Mouse (Mus musculus): ENCODE data around the gene 4933417A18Rik. TPM values are rescaled to one million over a fixed set of nuclear protein-coding genes. Genes with fewer than 3 reads are reported as not detected.
A peak's percentile ranks its signal among the peaks of the same experiment; 100 is the strongest.
"Not testable (repeated sequence)": the region's sequence is repeated elsewhere in the genome, so short reads cannot be mapped to it uniquely, and the experiment has no call there.

Gene 4933417A18Rik
- polyA plus RNA-seq, 1 experiment from 2014 or later, result not detected

DNA sequence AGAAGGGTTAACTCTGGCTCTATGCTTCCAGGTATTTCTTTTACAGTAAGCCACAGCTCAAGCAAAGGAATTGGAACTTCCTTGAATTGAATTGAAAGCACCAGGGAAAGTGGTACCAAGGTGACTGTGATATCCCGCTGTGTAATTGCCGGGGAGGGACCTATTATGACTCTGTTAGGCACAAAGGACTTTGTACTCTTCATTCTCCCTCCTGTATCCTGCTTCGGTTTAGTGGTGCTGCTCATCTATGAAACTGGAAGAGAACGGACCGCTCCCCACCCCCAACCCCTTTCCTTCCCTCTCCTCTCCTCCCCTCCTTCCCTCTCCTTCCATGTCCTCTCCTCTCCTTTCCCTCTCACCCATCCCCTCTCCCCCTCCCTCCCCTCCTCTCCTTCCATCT lies 40.7 kb downstream of the 4933417A18Rik start:
- H3K4me1 ChIP-seq (replicated peaks; ENCODE audit: control insufficient read depth, insufficient read depth, low read length), result no peaks in the 10 kb centered on the region
- no peaks in the 10 kb centered on the region for H3K9me3 ChIP-seq (ENCODE audit: control insufficient read depth, low read length)
- DNase-seq (ENCODE audit: low spot score) (no peak), ATAC-seq (ENCODE audit: low FRiP score) (no peak)
- under 1% methylated on average over 5 of the region's 5 CpGs for WGBS
- peak overlapping the region; percentile 54 for H3K4me2 ChIP-seq (replicated peaks; ENCODE audit: low read depth, low read length)
- peaks cover 2% of the 10 kb centered on the region for H3K27me3 ChIP-seq (ENCODE audit: control insufficient read depth, insufficient read depth, low read length)
- no peak overlapping the region for H3K9ac ChIP-seq (ENCODE audit: low read depth, low read length)
- no peak overlapping the region for H3K27ac ChIP-seq (ENCODE audit: low read depth, low read length)
- H3K4me3 ChIP-seq (ENCODE audit: low read depth, low read length), result no peak overlapping the region
- H3K36me3 ChIP-seq (ENCODE audit: control insufficient read depth, insufficient read depth, low read length), result no peaks in the 10 kb centered on the region

DNA sequence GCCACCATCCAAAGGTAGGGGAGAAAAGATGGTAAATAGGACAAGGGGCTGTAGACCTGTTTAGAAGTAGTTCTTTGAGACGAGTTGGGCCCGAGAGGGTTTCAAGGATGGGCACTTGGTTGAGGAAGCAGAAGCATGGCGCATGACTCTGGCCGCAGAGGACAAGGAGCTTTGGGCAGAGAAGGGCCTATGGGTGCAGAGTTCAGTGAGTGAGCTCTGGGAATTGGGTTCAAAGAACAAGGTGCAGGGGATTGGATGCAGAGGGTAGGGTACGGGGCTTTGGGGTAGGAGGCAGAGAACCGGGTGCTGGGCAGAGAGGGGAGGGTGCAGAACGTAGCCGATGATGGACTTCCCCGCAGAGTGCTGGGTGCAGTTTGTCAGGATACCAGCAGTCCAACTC lies 41.4 kb downstream of the 4933417A18Rik start:
- DNase-seq (ENCODE audit: low spot score); H3K4me1 ChIP-seq (replicated peaks; ENCODE audit: control insufficient read depth, insufficient read depth, low read length); H3K9ac ChIP-seq (ENCODE audit: low read depth, low read length); H3K4me3 ChIP-seq (ENCODE audit: low read depth, low read length); ATAC-seq (ENCODE audit: low FRiP score); H3K36me3 ChIP-seq (ENCODE audit: control insufficient read depth, insufficient read depth, low read length); H3K9me3 ChIP-seq (ENCODE audit: control insufficient read depth, low read length); H3K27ac ChIP-seq (ENCODE audit: low read depth, low read length); H3K4me2 ChIP-seq (replicated peaks; ENCODE audit: low read depth, low read length); H3K27me3 ChIP-seq (ENCODE audit: control insufficient read depth, insufficient read depth, low read length): not testable (repeated sequence)
- 61% methylated on average over 9 of the region's 9 CpGs for WGBS

DNA sequence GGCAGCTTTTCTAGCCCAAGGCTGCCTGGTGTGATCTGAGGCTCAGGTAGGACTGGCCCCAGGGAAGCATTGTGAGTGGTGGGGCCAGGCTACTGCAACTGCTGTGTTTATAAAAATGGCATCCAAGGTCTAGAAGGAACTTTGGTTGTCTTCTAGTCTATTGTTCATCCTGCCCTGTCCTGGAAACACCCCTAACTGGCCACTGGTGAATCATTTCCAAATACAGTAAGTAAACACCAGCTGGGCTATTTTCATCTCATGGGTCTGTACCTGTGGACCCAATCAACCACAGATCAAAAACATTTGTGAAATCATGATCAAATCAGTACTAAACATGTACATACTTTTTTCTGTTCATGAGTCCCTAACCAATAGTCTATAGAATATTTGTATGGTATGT lies 48.2 kb downstream of the 4933417A18Rik start:
- H3K9ac ChIP-seq (ENCODE audit: low read depth, low read length); H3K9me3 ChIP-seq (ENCODE audit: control insufficient read depth, low read length); H3K27me3 ChIP-seq (ENCODE audit: control insufficient read depth, insufficient read depth, low read length); H3K4me3 ChIP-seq (ENCODE audit: low read depth, low read length); H3K4me1 ChIP-seq (replicated peaks; ENCODE audit: control insufficient read depth, insufficient read depth, low read length); H3K27ac ChIP-seq (ENCODE audit: low read depth, low read length); H3K36me3 ChIP-seq (ENCODE audit: control insufficient read depth, insufficient read depth, low read length); DNase-seq (ENCODE audit: low spot score); ATAC-seq (ENCODE audit: low FRiP score); H3K4me2 ChIP-seq (replicated peaks; ENCODE audit: low read depth, low read length): not testable (repeated sequence)

- H3K4me3 ChIP-seq (ENCODE audit: low read depth, low read length), result no peak overlapping the region
- no peaks in the 10 kb centered on the region for H3K4me1 ChIP-seq (replicated peaks; ENCODE audit: control insufficient read depth, insufficient read depth, low read length)
- no peaks in the 10 kb centered on the region for H3K27me3 ChIP-seq (ENCODE audit: control insufficient read depth, insufficient read depth, low read length)
- ATAC-seq (ENCODE audit: low FRiP score), result no peak
- H3K36me3 ChIP-seq (ENCODE audit: control insufficient read depth, insufficient read depth, low read length), result no peaks in the 10 kb centered on the region
- peak; percentile 57 for DNase-seq (ENCODE audit: low spot score)
- no peaks in the 10 kb centered on the region for H3K9me3 ChIP-seq (ENCODE audit: control insufficient read depth, low read length)
- no peak overlapping the region for H3K4me2 ChIP-seq (replicated peaks; ENCODE audit: low read depth, low read length)
- WGBS, result 40% methylated on average over 1 of the region's 1 CpGs
- H3K27ac ChIP-seq (ENCODE audit: low read depth, low read length), result no peak overlapping the region
- H3K9ac ChIP-seq (ENCODE audit: low read depth, low read length), result no peak overlapping the region
Measured at GRCm38 (mm10) chr13:34973149-34973548, 48.9 kb downstream of the 4933417A18Rik start.

DNA sequence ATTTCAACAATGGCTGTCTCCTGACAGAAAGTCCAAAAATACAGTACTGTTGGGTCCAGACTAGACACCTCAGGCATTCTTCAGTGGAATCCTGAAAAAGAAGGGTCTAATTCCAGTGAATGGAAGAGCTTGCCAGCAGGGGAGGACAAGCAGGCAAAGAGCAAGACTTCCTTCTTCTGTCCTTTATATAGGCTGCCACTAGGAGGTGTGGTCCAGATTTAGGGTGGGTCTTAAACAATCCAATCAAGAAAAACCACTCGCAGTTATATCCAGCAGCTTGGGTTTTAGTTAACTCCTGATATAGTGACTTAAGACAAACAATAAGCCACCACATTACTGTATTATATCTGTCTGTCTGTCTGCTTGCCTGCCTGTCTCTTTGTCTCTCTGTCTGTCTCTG lies 49.6 kb downstream of the 4933417A18Rik start:
- H3K4me2 ChIP-seq (replicated peaks; ENCODE audit: low read depth, low read length), result no peak overlapping the region
- no peaks in the 10 kb centered on the region for H3K36me3 ChIP-seq (ENCODE audit: control insufficient read depth, insufficient read depth, low read length)
- H3K9me3 ChIP-seq (ENCODE audit: control insufficient read depth, low read length), result no peaks in the 10 kb centered on the region
- DNase-seq (ENCODE audit: low spot score) (no peak), ATAC-seq (ENCODE audit: low FRiP score) (no peak)
- H3K27ac ChIP-seq (ENCODE audit: low read depth, low read length), result no peak overlapping the region
- WGBS, result 41% methylated on average over 1 of the region's 1 CpGs
- no peaks in the 10 kb centered on the region for H3K4me1 ChIP-seq (replicated peaks; ENCODE audit: control insufficient read depth, insufficient read depth, low read length)
- no peak overlapping the region for H3K9ac ChIP-seq (ENCODE audit: low read depth, low read length)
- H3K4me3 ChIP-seq (ENCODE audit: low read depth, low read length), result no peak overlapping the region
- H3K27me3 ChIP-seq (ENCODE audit: control insufficient read depth, insufficient read depth, low read length), result no peaks in the 10 kb centered on the region

DNA sequence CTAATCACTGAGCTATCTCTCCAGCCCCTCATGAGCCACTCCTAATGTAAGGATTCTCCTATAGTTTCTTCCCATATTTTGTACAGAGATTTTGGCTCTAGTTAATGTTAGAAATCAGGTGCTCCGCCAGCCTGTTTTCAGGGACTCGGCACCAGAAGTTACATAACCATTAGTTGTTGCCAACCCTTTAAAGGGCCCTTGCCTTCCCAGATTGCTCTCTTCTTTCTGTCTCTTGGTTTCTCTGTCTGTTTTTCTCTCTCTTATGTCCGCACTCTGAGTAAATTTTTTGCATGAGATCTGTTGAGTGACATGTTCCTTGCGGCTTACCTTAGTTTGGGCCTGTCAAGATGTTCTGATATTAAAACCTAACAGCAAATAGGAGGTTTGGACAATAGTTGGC lies 51.9 kb downstream of the 4933417A18Rik start:
- H3K4me3 ChIP-seq (ENCODE audit: low read depth, low read length), result no peak overlapping the region
- no peaks in the 10 kb centered on the region for H3K9me3 ChIP-seq (ENCODE audit: control insufficient read depth, low read length)
- DNase-seq (ENCODE audit: low spot score), result no peak
- H3K9ac ChIP-seq (ENCODE audit: low read depth, low read length), result no peak overlapping the region
- H3K27me3 ChIP-seq (ENCODE audit: control insufficient read depth, insufficient read depth, low read length), result no peaks in the 10 kb centered on the region
- no peaks in the 10 kb centered on the region for H3K36me3 ChIP-seq (ENCODE audit: control insufficient read depth, insufficient read depth, low read length)
- no peak for ATAC-seq (ENCODE audit: low FRiP score)
- H3K4me1 ChIP-seq (replicated peaks; ENCODE audit: control insufficient read depth, insufficient read depth, low read length), result no peaks in the 10 kb centered on the region
- no peak overlapping the region for H3K4me2 ChIP-seq (replicated peaks; ENCODE audit: low read depth, low read length)
- WGBS, result 98% methylated on average over 4 of the region's 4 CpGs
- H3K27ac ChIP-seq (ENCODE audit: low read depth, low read length), result no peak overlapping the region

GRCm38 (mm10) chr13:34977410-34977809 lies 53.2 kb downstream of the 4933417A18Rik start:
- H3K36me3 ChIP-seq (ENCODE audit: control insufficient read depth, insufficient read depth, low read length), result no peaks in the 10 kb centered on the region
- WGBS, result 92% methylated on average over 3 of the region's 3 CpGs
- no peak overlapping the region for H3K27ac ChIP-seq (ENCODE audit: low read depth, low read length)
- no peak for ATAC-seq (ENCODE audit: low FRiP score)
- H3K4me1 ChIP-seq (replicated peaks; ENCODE audit: control insufficient read depth, insufficient read depth, low read length), result no peaks in the 10 kb centered on the region
- no peak overlapping the region for H3K4me3 ChIP-seq (ENCODE audit: low read depth, low read length)
- DNase-seq (ENCODE audit: low spot score), result no peak
- no peak overlapping the region for H3K9ac ChIP-seq (ENCODE audit: low read depth, low read length)
- H3K9me3 ChIP-seq (ENCODE audit: control insufficient read depth, low read length), result no peaks in the 10 kb centered on the region
- H3K27me3 ChIP-seq (ENCODE audit: control insufficient read depth, insufficient read depth, low read length), result no peaks in the 10 kb centered on the region
- H3K4me2 ChIP-seq (replicated peaks; ENCODE audit: low read depth, low read length), result no peak overlapping the region

GRCm38 (mm10) chr13:34978635-34979034 lies 54.4 kb downstream of the 4933417A18Rik start:
- H3K4me2 ChIP-seq (replicated peaks; ENCODE audit: low read depth, low read length); H3K4me1 ChIP-seq (replicated peaks; ENCODE audit: control insufficient read depth, insufficient read depth, low read length); H3K4me3 ChIP-seq (ENCODE audit: low read depth, low read length); H3K27ac ChIP-seq (ENCODE audit: low read depth, low read length); H3K9me3 ChIP-seq (ENCODE audit: control insufficient read depth, low read length); DNase-seq (ENCODE audit: low spot score); H3K27me3 ChIP-seq (ENCODE audit: control insufficient read depth, insufficient read depth, low read length); ATAC-seq (ENCODE audit: low FRiP score); H3K36me3 ChIP-seq (ENCODE audit: control insufficient read depth, insufficient read depth, low read length); H3K9ac ChIP-seq (ENCODE audit: low read depth, low read length): not testable (repeated sequence)
- 70% methylated on average over 5 of the region's 5 CpGs for WGBS

- not testable (repeated sequence) for H3K9me3 ChIP-seq (ENCODE audit: control insufficient read depth, low read length); H3K27me3 ChIP-seq (ENCODE audit: control insufficient read depth, insufficient read depth, low read length); ATAC-seq (ENCODE audit: low FRiP score); H3K36me3 ChIP-seq (ENCODE audit: control insufficient read depth, insufficient read depth, low read length); H3K4me2 ChIP-seq (replicated peaks; ENCODE audit: low read depth, low read length); H3K4me1 ChIP-seq (replicated peaks; ENCODE audit: control insufficient read depth, insufficient read depth, low read length); H3K9ac ChIP-seq (ENCODE audit: low read depth, low read length); H3K4me3 ChIP-seq (ENCODE audit: low read depth, low read length); DNase-seq (ENCODE audit: low spot score); H3K27ac ChIP-seq (ENCODE audit: low read depth, low read length)
- 94% methylated on average over 1 of the region's 1 CpGs for WGBS
Measured at GRCm38 (mm10) chr13:34983479-34983878, 59.3 kb downstream of the 4933417A18Rik start.
